Mouse (Mus musculus) olfactory bulb, adult 2 months (tissue): ENCODE results near the gene Ltk.

ENCODE experiments used
- CTCF ChIP-seq: fragments of 200-500 bp; IDR thresholded peaks from 2 replicates; pipeline ENCODE4 v1.5.1; 2012; ENCODE audit warnings: low read depth, mild to moderate bottlenecking, low read length, moderate library complexity; ENCODE audit not compliant: insufficient read depth
- POLR2A ChIP-seq: fragments of 200-500 bp; IDR thresholded peaks from 2 replicates; pipeline ENCODE4 v1.6.1; 2012; ENCODE audit warnings: mild to moderate bottlenecking, low read depth, low read length, moderate library complexity; ENCODE audit not compliant: insufficient read depth

- TF ChIP-seq CTCF (no peak), POLR2A (no peak)
These were observed 14.9 kb downstream of the Ltk start for GRCm38 (mm10) chr2:119745281-119745680.
